Mouse (Mus musculus) kidney, postnatal 0 days (tissue): ENCODE data around the gene Rnasek. TPM values are rescaled to one million over a fixed set of nuclear protein-coding genes. Genes with fewer than 3 reads are reported as not detected.

Experiments
- ATAC-seq: fragments of 200-750 bp; cut with Nextera tagmentation; replicated peaks from 2 replicates; pipeline ENCODE4 v1.8.0; 2017; ENCODE audit warnings: low read depth, moderate number of reproducible peaks, moderate TSS enrichment, moderate library complexity; ENCODE audit not compliant: low FRiP score
- DNase-seq: peaks from one replicate; pipeline ENCODE4 v3.0.0-alpha.2; 2016; ENCODE audit warnings: low spot score
- H3K27ac ChIP-seq: fragments of 300-500 bp; sonication (generic); 2 replicates; pipeline ENCODE4 v1.5.1; 2014; ENCODE audit warnings: mild to moderate bottlenecking
- H3K27me3 ChIP-seq: fragments of 300-500 bp; sonication (generic); 2 replicates; pipeline ENCODE4 v1.6.1; 2014; ENCODE audit warnings: low read length, mixed read lengths; ENCODE audit not compliant: insufficient read depth
- H3K36me3 ChIP-seq: fragments of 300-500 bp; sonication (generic); 2 replicates; pipeline ENCODE4 v1.6.1; 2014; ENCODE audit warnings: low read length, mixed read lengths; ENCODE audit not compliant: insufficient read depth
- H3K4me1 ChIP-seq: fragments of 300-500 bp; sonication (generic); replicated peaks from 2 replicates; pipeline ENCODE4 v1.6.1; 2014; ENCODE audit warnings: antibody characterized with exemption, low read length, mixed read lengths; ENCODE audit not compliant: insufficient read depth
- H3K4me2 ChIP-seq: fragments of 300-500 bp; sonication (generic); 2 replicates; pipeline ENCODE4 v1.6.1; 2014; ENCODE audit warnings: mild to moderate bottlenecking, low read length, moderate library complexity, mixed read lengths
- H3K4me3 ChIP-seq: fragments of 300-500 bp; sonication (generic); replicated peaks from 2 replicates; pipeline ENCODE4 v1.5.1; 2014; ENCODE audit warnings: low read depth, low read length
- H3K9ac ChIP-seq: fragments of 300-500 bp; sonication (generic); 2 replicates; pipeline ENCODE4 v1.6.1; 2014; ENCODE audit warnings: low read depth, low read length
- H3K9me3 ChIP-seq: fragments of 300-500 bp; sonication (generic); replicated peaks from 2 replicates; pipeline ENCODE4 v1.6.1; 2016; ENCODE audit warnings: low read length, inconsistent platforms, mixed read lengths
- CTCF ChIP-seq: IDR thresholded peaks from 2 replicates; pipeline ENCODE4 v1.5.1; 2016; ENCODE audit warnings: antibody characterized with exemption, low read depth, mild to moderate bottlenecking, moderate library complexity
- WGBS: fragments of 180-500 bp; shearing (Covaris S2); extraction: QIAGEN DNeasy Blood & Tissue Kit; methylation state at CpG from one replicate; pipeline ENCODE4 v1.1.7; 2014; 5-methylcytosine and 5-hydroxymethylcytosine counted together
- polyA plus RNA-seq: library from polyadenylated mRNA; unstranded; fragments of >200 nt; fragmentation: Nextera tagmentation; extraction: Ambion mirVana; gene quantifications from 2 replicates; pipeline ENCODE4 v1.2.1, GENCODE M21; 2015

Rnasek gene
- polyA plus RNA-seq, 1 experiment from 2014 or later: 455 TPM

GRCm38 (mm10) chr11:70278961-70279360 is 39.3 kb upstream of the Rnasek start:
- Histone ChIP-seq H3K9me3 (no peaks in the 10 kb centered on the region), H3K9ac (no peak overlapping the region), H3K36me3 (no peaks in the 10 kb centered on the region), H3K4me2 (no peak overlapping the region), H3K4me3 (no peak overlapping the region), H3K27ac (no peak overlapping the region), H3K27me3 (no peaks in the 10 kb centered on the region), H3K4me1 (no peaks in the 10 kb centered on the region)
- ATAC-seq: no peak
- WGBS: 78% methylated on average over 3 of the region's 3 CpGs
- TF ChIP-seq CTCF: no peak
- no peak for DNase-seq

- WGBS: 82% methylated on average over 7 of the region's 7 CpGs
- H3K9ac ChIP-seq: no peak overlapping the region
- H3K27ac ChIP-seq: no peak overlapping the region
- H3K27me3 ChIP-seq: no peaks in the 10 kb centered on the region
- no peaks in the 10 kb centered on the region for H3K4me1 ChIP-seq
- DNase-seq (no peak), ATAC-seq (no peak)
- H3K4me3 ChIP-seq: no peak overlapping the region
- no peak overlapping the region for H3K4me2 ChIP-seq
- H3K36me3 ChIP-seq: no peaks in the 10 kb centered on the region
- no peak for TF ChIP-seq CTCF
- H3K9me3 ChIP-seq: no peaks in the 10 kb centered on the region
Observed at GRCm38 (mm10) chr11:70271641-70272040, 32.0 kb upstream of the Rnasek start.

GRCm38 (mm10) chr11:70266405-70266804 is 26.8 kb upstream of the Rnasek start:
- H3K4me3 ChIP-seq: no peak overlapping the region
- ATAC-seq (no peak), DNase-seq (no peak)
- no peak overlapping the region for H3K9ac ChIP-seq
- no peak overlapping the region for H3K27ac ChIP-seq
- no peaks in the 10 kb centered on the region for H3K36me3 ChIP-seq
- WGBS: 81% methylated on average over 1 of the region's 1 CpGs
- no peaks in the 10 kb centered on the region for H3K9me3 ChIP-seq
- H3K4me2 ChIP-seq: no peak overlapping the region
- TF ChIP-seq CTCF: no peak
- no peaks in the 10 kb centered on the region for H3K27me3 ChIP-seq
- H3K4me1 ChIP-seq: no peaks in the 10 kb centered on the region

- TF ChIP-seq CTCF: no peak
- Histone ChIP-seq H3K4me3 (no peak overlapping the region), H3K4me1 (no peaks in the 10 kb centered on the region), H3K9me3 (no peaks in the 10 kb centered on the region), H3K27ac (no peak overlapping the region), H3K4me2 (no peak overlapping the region), H3K27me3 (no peaks in the 10 kb centered on the region), H3K9ac (no peak overlapping the region), H3K36me3 (no peaks in the 10 kb centered on the region)
- 58% methylated on average over 4 of the region's 4 CpGs for WGBS
- ATAC-seq (no peak), DNase-seq (no peak)
Observed at GRCm38 (mm10) chr11:70265819-70266218, 26.2 kb upstream of the Rnasek start.

- DNase-seq: no peak
- Histone ChIP-seq H3K27ac (no peak overlapping the region), H3K9ac (no peak overlapping the region), H3K27me3 (no peaks in the 10 kb centered on the region), H3K36me3 (no peaks in the 10 kb centered on the region), H3K4me3 (no peak overlapping the region), H3K4me2 (no peak overlapping the region), H3K9me3 (no peaks in the 10 kb centered on the region), H3K4me1 (no peaks in the 10 kb centered on the region)
- no peak for TF ChIP-seq CTCF
- ATAC-seq: no peak
- WGBS: 55% methylated on average over 3 of the region's 3 CpGs
Observed at GRCm38 (mm10) chr11:70265252-70265651, 25.6 kb upstream of the Rnasek start.

- Histone ChIP-seq H3K4me1 (0 out of 2 replicates have a peak, but pooled peaks cover 2% of the 10 kb centered on the region), H3K4me3 (no peak overlapping the region), H3K4me2 (no peak overlapping the region), H3K27me3 (0 out of 2 replicates have a peak, but pooled peaks cover 3% of the 10 kb centered on the region), H3K36me3 (no peaks in the 10 kb centered on the region), H3K9me3 (no peaks in the 10 kb centered on the region), H3K9ac (no peak overlapping the region), H3K27ac (no peak overlapping the region)
- DNase-seq (no peak), ATAC-seq (no peak)
- 83% methylated on average over 4 of the region's 4 CpGs for WGBS
- no peak for TF ChIP-seq CTCF
Observed at GRCm38 (mm10) chr11:70259035-70259434, 19.4 kb upstream of the Rnasek start.

- Histone ChIP-seq H3K4me3 (peak within 1 kb of the TSS; percentile 33), H3K4me2 (peak within 1 kb of the TSS; percentile 61), H3K36me3 (no peaks in the 10 kb centered on the region), H3K27ac (0 out of 2 replicates have a peak within 1 kb of the TSS, but pooled peaks have one; percentile 2), H3K27me3 (0 out of 2 replicates have a peak, but pooled peaks cover 14% of the 10 kb centered on the region), H3K4me1 (0 out of 2 replicates have a peak, but pooled peaks cover 2% of the 10 kb centered on the region), H3K9ac (peak within 1 kb of the TSS; percentile 43; the same call in 1 of the 2 replicates), H3K9me3 (no peaks in the 10 kb centered on the region)
- ATAC-seq (peak; percentile 40; the same call in 1 of the 2 replicates), DNase-seq (peak; percentile 81)
- peak; percentile 63 for TF ChIP-seq CTCF
- 2% methylated on average over 25 of the region's 25 CpGs for WGBS
Observed at GRCm38 (mm10) chr11:70254931-70255531, 15.4 kb upstream of the Rnasek start, which contains the start of gene Alox12. TSS of gene Alox12 (minus strand) at chr11:70255353.
